Mouse (Mus musculus) embryonic fibroblast, embryonic 13.5 days (primary cell): ENCODE measurements around the gene Adgre1.

ENCODE experiments used
- CTCF ChIP-seq: IDR thresholded peaks from 2 replicates; pipeline ENCODE4 v1.5.1; 2011; ENCODE audit warnings: mild to moderate bottlenecking, control low read depth, low read length, moderate library complexity, borderline replicate concordance; ENCODE audit not compliant: insufficient read depth
- POLR2A ChIP-seq: IDR thresholded peaks from 2 replicates; pipeline ENCODE4 v1.6.1; 2011; ENCODE audit warnings: low read depth, mild to moderate bottlenecking, control low read depth, low read length, moderate library complexity

DNA sequence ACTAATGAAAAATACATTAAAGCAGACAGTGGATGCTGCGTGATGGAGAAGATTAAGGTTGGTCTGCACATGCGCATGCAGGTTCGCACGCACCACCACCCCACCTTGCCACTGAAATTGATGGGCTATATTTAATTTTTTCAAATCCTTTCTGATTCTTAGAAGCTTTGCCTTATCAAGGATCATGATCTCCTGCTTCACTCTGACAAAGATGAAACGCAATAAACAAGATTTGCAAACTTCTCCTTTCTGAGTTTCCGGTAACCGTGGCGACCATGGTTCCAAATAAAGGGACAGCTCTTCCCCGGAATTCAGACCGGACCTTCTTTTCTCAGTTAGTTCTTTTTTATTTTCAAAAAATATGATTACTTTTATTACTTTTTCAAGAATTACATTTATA lies 20.5 kb upstream of the Adgre1 start:
- TF ChIP-seq CTCF (no peak), POLR2A (no peak)
